Mouse (Mus musculus): ENCODE measurements around the gene Alox12b. TPM values are rescaled to one million over a fixed set of nuclear protein-coding genes. Genes with fewer than 3 reads are reported as not detected.

The Alox12b gene
- polyA plus RNA-seq, 1 experiment from 2014 or later: 0.22 TPM

- H3K27ac ChIP-seq (replicated peaks; ENCODE audit: low read depth, low read length): no peak within 1 kb of the TSS
- DNase-seq: no peak
Measured at GRCm38 (mm10) chr11:69197743-69198142, 41.0 kb downstream of the Alox12b start, which contains the start of gene Alox8. Alox8 (minus strand) TSS chr11:69197843.

DNA sequence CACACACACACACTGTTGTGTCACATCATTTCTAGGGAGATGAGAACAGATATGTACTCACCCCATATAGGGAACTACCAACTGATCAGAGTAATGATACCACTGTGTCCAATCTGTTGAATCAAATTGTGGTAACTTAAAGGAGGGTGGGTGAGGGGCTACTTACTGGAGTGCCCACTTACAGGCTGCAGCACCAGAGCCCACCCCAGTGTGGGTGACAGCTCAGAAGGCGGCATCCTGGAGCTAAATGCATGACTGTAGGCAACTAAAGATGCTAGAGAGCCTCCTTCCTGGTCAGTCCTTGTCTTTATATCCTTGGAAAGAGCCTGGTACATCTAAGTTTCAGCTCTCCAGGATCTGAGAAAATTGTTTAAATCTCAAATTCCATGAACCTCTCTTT, 42.5 kb downstream of the Alox12b start:
- no peaks in the 10 kb centered on the region for H3K9me3 ChIP-seq (ENCODE audit: control insufficient read depth, low read length)
- no peak overlapping the region for H3K27ac ChIP-seq (replicated peaks; ENCODE audit: low read depth, low read length)
- peaks cover 10% of the 10 kb centered on the region; the same call in 1 of the 2 replicates for H3K27me3 ChIP-seq (ENCODE audit: control insufficient read depth, insufficient read depth, low read length)
- no peaks in the 10 kb centered on the region for H3K36me3 ChIP-seq (ENCODE audit: control insufficient read depth, insufficient read depth, low read length)
- DNase-seq (no peak), ATAC-seq (ENCODE audit: low FRiP score, low TSS enrichment) (no peak)
- no peak overlapping the region for H3K4me2 ChIP-seq (ENCODE audit: low read length)
- no peak overlapping the region for H3K4me3 ChIP-seq (replicated peaks; ENCODE audit: low read depth, low read length)
- WGBS: 82% methylated on average over 1 of the region's 1 CpGs
- H3K4me1 ChIP-seq (ENCODE audit: control insufficient read depth, insufficient read depth, low read length): 0 out of 2 replicates have a peak, but pooled peaks cover 6% of the 10 kb centered on the region
- no peak overlapping the region for H3K9ac ChIP-seq (replicated peaks; ENCODE audit: low read length)

More at GRCm38 (mm10) chr11:69197743-69198142, 41.0 kb downstream of the Alox12b start, which contains the start of gene Alox8:
- Histone ChIP-seq H3K4me1 (ENCODE audit: control insufficient read depth, insufficient read depth, low read length) (0 out of 2 replicates have a peak, but pooled peaks cover 6% of the 10 kb centered on the region), H3K4me2 (ENCODE audit: low read length) (peak within 1 kb of the TSS; percentile 46), H3K4me3 (replicated peaks; ENCODE audit: low read depth, low read length) (peak within 1 kb of the TSS; percentile 22), H3K27me3 (ENCODE audit: control insufficient read depth, insufficient read depth, low read length) (peaks cover 10% of the 10 kb centered on the region; the same call in 1 of the 2 replicates), H3K9ac (replicated peaks; ENCODE audit: low read length) (no peak within 1 kb of the TSS; the same call in 1 of the 2 replicates), H3K9me3 (ENCODE audit: control insufficient read depth, low read length) (no peaks in the 10 kb centered on the region), H3K36me3 (ENCODE audit: control insufficient read depth, insufficient read depth, low read length) (no peaks in the 10 kb centered on the region)
- ATAC-seq (ENCODE audit: low FRiP score, low TSS enrichment): no peak
- WGBS: 31% methylated on average over 6 of the region's 6 CpGs

- DNase-seq: no peak
- H3K4me2 ChIP-seq (ENCODE audit: low read length): no peak overlapping the region
- no peaks in the 10 kb centered on the region for H3K36me3 ChIP-seq (ENCODE audit: control insufficient read depth, insufficient read depth, low read length)
- H3K4me1 ChIP-seq (ENCODE audit: control insufficient read depth, insufficient read depth, low read length): 0 out of 2 replicates have a peak, but pooled peaks cover 6% of the 10 kb centered on the region
- H3K27me3 ChIP-seq (ENCODE audit: control insufficient read depth, insufficient read depth, low read length): peaks cover 10% of the 10 kb centered on the region; the same call in 1 of the 2 replicates
- WGBS: 82% methylated on average over 6 of the region's 6 CpGs
- no peak overlapping the region for H3K4me3 ChIP-seq (replicated peaks; ENCODE audit: low read depth, low read length)
- no peaks in the 10 kb centered on the region for H3K9me3 ChIP-seq (ENCODE audit: control insufficient read depth, low read length)
- no peak overlapping the region for H3K27ac ChIP-seq (replicated peaks; ENCODE audit: low read depth, low read length)
- ATAC-seq (ENCODE audit: low FRiP score, low TSS enrichment): no peak
- no peak overlapping the region for H3K9ac ChIP-seq (replicated peaks; ENCODE audit: low read length)
Measured at GRCm38 (mm10) chr11:69200231-69200630, 43.4 kb downstream of the Alox12b start.

GRCm38 (mm10) chr11:69202469-69203230, 45.9 kb downstream of the Alox12b start:
- Histone ChIP-seq H3K4me2 (ENCODE audit: low read length) (no peak overlapping the region), H3K9me3 (ENCODE audit: control insufficient read depth, low read length) (no peaks in the 10 kb centered on the region), H3K4me1 (ENCODE audit: control insufficient read depth, insufficient read depth, low read length) (no peaks in the 10 kb centered on the region), H3K9ac (replicated peaks; ENCODE audit: low read length) (no peak overlapping the region), H3K27ac (replicated peaks; ENCODE audit: low read depth, low read length) (no peak overlapping the region), H3K36me3 (ENCODE audit: control insufficient read depth, insufficient read depth, low read length) (no peaks in the 10 kb centered on the region), H3K4me3 (replicated peaks; ENCODE audit: low read depth, low read length) (no peak overlapping the region), H3K27me3 (ENCODE audit: control insufficient read depth, insufficient read depth, low read length) (0 out of 2 replicates have a peak, but pooled peaks cover under 1% of the 10 kb centered on the region)
- WGBS: 83% methylated on average over 13 of the region's 13 CpGs
- DNase-seq (no peak), ATAC-seq (ENCODE audit: low FRiP score, low TSS enrichment) (no peak)

GRCm38 (mm10) chr11:69211431-69211830, 54.6 kb downstream of the Alox12b start:
- DNase-seq: peak; percentile 72
- WGBS: 29% methylated on average over 2 of the region's 2 CpGs
- Histone ChIP-seq H3K9me3 (ENCODE audit: control insufficient read depth, low read length) (no peaks in the 10 kb centered on the region), H3K36me3 (ENCODE audit: control insufficient read depth, insufficient read depth, low read length) (no peaks in the 10 kb centered on the region), H3K4me1 (ENCODE audit: control insufficient read depth, insufficient read depth, low read length) (no peaks in the 10 kb centered on the region), H3K4me2 (ENCODE audit: low read length) (peak overlapping the region; percentile 42), H3K27ac (replicated peaks; ENCODE audit: low read depth, low read length) (no peak overlapping the region), H3K4me3 (replicated peaks; ENCODE audit: low read depth, low read length) (peak overlapping the region; percentile 30), H3K9ac (replicated peaks; ENCODE audit: low read length) (peak overlapping the region; percentile 34; the same call in 1 of the 2 replicates), H3K27me3 (ENCODE audit: control insufficient read depth, insufficient read depth, low read length) (no peaks in the 10 kb centered on the region)
- no peak for ATAC-seq (ENCODE audit: low FRiP score, low TSS enrichment)

- H3K4me1 ChIP-seq (ENCODE audit: control insufficient read depth, insufficient read depth, low read length): no peaks in the 10 kb centered on the region
- no peak overlapping the region for H3K9ac ChIP-seq (replicated peaks; ENCODE audit: low read length)
- H3K36me3 ChIP-seq (ENCODE audit: control insufficient read depth, insufficient read depth, low read length): no peaks in the 10 kb centered on the region
- H3K9me3 ChIP-seq (ENCODE audit: control insufficient read depth, low read length): no peaks in the 10 kb centered on the region
- no peak overlapping the region for H3K27ac ChIP-seq (replicated peaks; ENCODE audit: low read depth, low read length)
- ATAC-seq (ENCODE audit: low FRiP score, low TSS enrichment) (no peak), DNase-seq (no peak)
- no peak overlapping the region for H3K4me3 ChIP-seq (replicated peaks; ENCODE audit: low read depth, low read length)
- H3K4me2 ChIP-seq (ENCODE audit: low read length): no peak overlapping the region
- H3K27me3 ChIP-seq (ENCODE audit: control insufficient read depth, insufficient read depth, low read length): no peaks in the 10 kb centered on the region
- 89% methylated on average over 5 of the region's 5 CpGs for WGBS
Measured at GRCm38 (mm10) chr11:69217411-69217810, 60.6 kb downstream of the Alox12b start.

- Histone ChIP-seq H3K4me2 (ENCODE audit: low read length) (no peak overlapping the region), H3K36me3 (ENCODE audit: control insufficient read depth, insufficient read depth, low read length) (no peaks in the 10 kb centered on the region), H3K27me3 (ENCODE audit: control insufficient read depth, insufficient read depth, low read length) (no peaks in the 10 kb centered on the region), H3K27ac (replicated peaks; ENCODE audit: low read depth, low read length) (no peak overlapping the region), H3K4me3 (replicated peaks; ENCODE audit: low read depth, low read length) (no peak overlapping the region), H3K9ac (replicated peaks; ENCODE audit: low read length) (no peak overlapping the region), H3K9me3 (ENCODE audit: control insufficient read depth, low read length) (no peaks in the 10 kb centered on the region), H3K4me1 (ENCODE audit: control insufficient read depth, insufficient read depth, low read length) (no peaks in the 10 kb centered on the region)
- no peak for ATAC-seq (ENCODE audit: low FRiP score, low TSS enrichment)
- no peak for DNase-seq
- 66% methylated on average over 2 of the region's 2 CpGs for WGBS
Measured at GRCm38 (mm10) chr11:69218661-69219060, 61.9 kb downstream of the Alox12b start.
